Mouse (Mus musculus) embryonic facial prominence, embryonic 15.5 days (tissue): Measurements from ENCODE around the gene 4930455H04Rik. TPM values are rescaled to one million over a fixed set of nuclear protein-coding genes. Genes with fewer than 3 reads are reported as not detected.

Experiments used
- ATAC-seq: fragments of 200-750 bp; cut with Nextera tagmentation; 2 replicates; pipeline ENCODE4 v1.8.0; 2017; ENCODE audit warnings: low read depth, moderate TSS enrichment; ENCODE audit not compliant: insufficient number of reproducible peaks, low FRiP score, low TSS enrichment
- H3K27ac ChIP-seq: fragments of 300-500 bp; sonication (generic); replicated peaks from 2 replicates; pipeline ENCODE4 v1.5.1; 2015; ENCODE audit warnings: mild to moderate bottlenecking, inconsistent platforms
- H3K27me3 ChIP-seq: fragments of 300-500 bp; sonication (generic); 2 replicates; pipeline ENCODE4 v1.6.1; 2015; ENCODE audit warnings: inconsistent platforms
- H3K36me3 ChIP-seq: fragments of 300-500 bp; sonication (generic); 2 replicates; pipeline ENCODE4 v1.6.1; 2015; ENCODE audit warnings: mild to moderate bottlenecking, inconsistent platforms
- H3K4me1 ChIP-seq: fragments of 300-500 bp; sonication (generic); 2 replicates; pipeline ENCODE4 v1.6.1; 2015; ENCODE audit warnings: inconsistent platforms
- H3K4me2 ChIP-seq: fragments of 300-500 bp; sonication (generic); replicated peaks from 2 replicates; pipeline ENCODE4 v1.6.1; 2015; ENCODE audit warnings: mild to moderate bottlenecking, inconsistent platforms
- H3K4me3 ChIP-seq: fragments of 300-500 bp; sonication (generic); replicated peaks from 2 replicates; pipeline ENCODE4 v1.5.1; 2015; ENCODE audit warnings: mild to moderate bottlenecking, inconsistent platforms
- H3K9ac ChIP-seq: fragments of 300-500 bp; sonication (generic); 2 replicates; pipeline ENCODE4 v1.6.1; 2015; ENCODE audit warnings: inconsistent platforms
- H3K9me3 ChIP-seq: fragments of 300-500 bp; sonication (generic); replicated peaks from 2 replicates; pipeline ENCODE4 v1.6.1; 2016; ENCODE audit warnings: inconsistent platforms
- WGBS: fragments of 180-500 bp; shearing (Covaris S2); methylation state at CpG from one replicate; pipeline ENCODE4 v1.1.7; 2015; 5-methylcytosine and 5-hydroxymethylcytosine counted together
- polyA plus RNA-seq: library from polyadenylated mRNA; unstranded; fragments of >200 nt; fragmentation: Nextera tagmentation; extraction: Ambion mirVana; gene quantifications from 2 replicates; pipeline ENCODE4 v1.2.1, GENCODE M21; 2015

4930455H04Rik gene
- not detected in 2 replicates for polyA plus RNA-seq

GRCm38 (mm10) chr3:116967967-116968366, at the start of gene 4930455H04Rik:
Gene 4930455H04Rik, plus strand, starts transcription at chr3:116968267.
- Histone ChIP-seq H3K27ac (peak within 1 kb of the TSS; percentile 68), H3K27me3 (no peaks in the 10 kb centered on the region), H3K9ac (peak within 1 kb of the TSS; percentile 37), H3K36me3 (no peaks in the 10 kb centered on the region), H3K4me2 (peak within 1 kb of the TSS; percentile 56), H3K4me3 (peak within 1 kb of the TSS; percentile 44), H3K9me3 (no peaks in the 10 kb centered on the region), H3K4me1 (peaks cover 8% of the 10 kb centered on the region; the same call in 1 of the 2 replicates)
- 34% methylated on average over 4 of the region's 4 CpGs for WGBS
- no peak for ATAC-seq

- Histone ChIP-seq H3K9ac (no peak overlapping the region), H3K4me3 (no peak overlapping the region), H3K9me3 (no peaks in the 10 kb centered on the region), H3K27me3 (no peaks in the 10 kb centered on the region), H3K4me2 (no peak overlapping the region), H3K27ac (no peak overlapping the region), H3K4me1 (no peaks in the 10 kb centered on the region), H3K36me3 (no peaks in the 10 kb centered on the region)
- WGBS = 74% methylated on average over 3 of the region's 3 CpGs
- no peak for ATAC-seq
These were observed 46.5 kb upstream of the 4930455H04Rik start for GRCm38 (mm10) chr3:116921535-116921934.

- no peak overlapping the region for H3K4me2 ChIP-seq
- no peaks in the 10 kb centered on the region for H3K36me3 ChIP-seq
- ATAC-seq = no peak
- no peaks in the 10 kb centered on the region for H3K4me1 ChIP-seq
- no peak overlapping the region for H3K27ac ChIP-seq
- H3K27me3 ChIP-seq = no peaks in the 10 kb centered on the region
- no peak overlapping the region for H3K9ac ChIP-seq
- 87% methylated on average over 12 of the region's 12 CpGs for WGBS
- H3K4me3 ChIP-seq = no peak overlapping the region
- H3K9me3 ChIP-seq = no peaks in the 10 kb centered on the region
These were observed 45.0 kb upstream of the 4930455H04Rik start for GRCm38 (mm10) chr3:116923042-116923441.

GRCm38 (mm10) chr3:116928994-116929393, 39.1 kb upstream of the 4930455H04Rik start:
- H3K4me2 ChIP-seq = no peak overlapping the region
- no peak overlapping the region for H3K4me3 ChIP-seq
- H3K9ac ChIP-seq = no peak overlapping the region
- no peaks in the 10 kb centered on the region for H3K4me1 ChIP-seq
- no peaks in the 10 kb centered on the region for H3K9me3 ChIP-seq
- no peak overlapping the region for H3K27ac ChIP-seq
- no peaks in the 10 kb centered on the region for H3K27me3 ChIP-seq
- H3K36me3 ChIP-seq = no peaks in the 10 kb centered on the region
- peak; percentile 60 for ATAC-seq
- 63% methylated on average over 4 of the region's 4 CpGs for WGBS

- Histone ChIP-seq H3K9ac (no peak overlapping the region), H3K9me3 (no peaks in the 10 kb centered on the region), H3K36me3 (no peaks in the 10 kb centered on the region), H3K4me1 (no peaks in the 10 kb centered on the region), H3K4me2 (no peak overlapping the region), H3K4me3 (no peak overlapping the region), H3K27me3 (no peaks in the 10 kb centered on the region), H3K27ac (no peak overlapping the region)
- 82% methylated on average over 1 of the region's 1 CpGs for WGBS
- no peak for ATAC-seq
These were observed 34.9 kb upstream of the 4930455H04Rik start for GRCm38 (mm10) chr3:116933158-116933557.

GRCm38 (mm10) chr3:116936934-116937691, 31.0 kb upstream of the 4930455H04Rik start:
- no peaks in the 10 kb centered on the region for H3K4me1 ChIP-seq
- no peak for ATAC-seq
- no peak overlapping the region for H3K27ac ChIP-seq
- H3K4me3 ChIP-seq = no peak overlapping the region
- 46% methylated on average over 4 of the region's 4 CpGs for WGBS
- H3K27me3 ChIP-seq = no peaks in the 10 kb centered on the region
- H3K9me3 ChIP-seq = no peaks in the 10 kb centered on the region
- no peak overlapping the region for H3K4me2 ChIP-seq
- no peaks in the 10 kb centered on the region for H3K36me3 ChIP-seq
- H3K9ac ChIP-seq = no peak overlapping the region

GRCm38 (mm10) chr3:116940804-116941558, 27.1 kb upstream of the 4930455H04Rik start:
- Histone ChIP-seq H3K9ac (no peak overlapping the region), H3K27ac (no peak overlapping the region), H3K27me3 (no peaks in the 10 kb centered on the region), H3K4me1 (no peaks in the 10 kb centered on the region), H3K9me3 (no peaks in the 10 kb centered on the region), H3K4me2 (no peak overlapping the region), H3K4me3 (no peak overlapping the region), H3K36me3 (no peaks in the 10 kb centered on the region)
- ATAC-seq = no peak
- 64% methylated on average over 10 of the region's 10 CpGs for WGBS

- H3K9ac ChIP-seq = no peak overlapping the region
- no peaks in the 10 kb centered on the region for H3K4me1 ChIP-seq
- no peaks in the 10 kb centered on the region for H3K9me3 ChIP-seq
- no peak for ATAC-seq
- H3K4me2 ChIP-seq = no peak overlapping the region
- 95% methylated on average over 1 of the region's 1 CpGs for WGBS
- no peak overlapping the region for H3K27ac ChIP-seq
- H3K27me3 ChIP-seq = no peaks in the 10 kb centered on the region
- H3K36me3 ChIP-seq = no peaks in the 10 kb centered on the region
- H3K4me3 ChIP-seq = no peak overlapping the region
These were observed 26.4 kb upstream of the 4930455H04Rik start for GRCm38 (mm10) chr3:116941559-116942117.

GRCm38 (mm10) chr3:116942751-116943150, 25.3 kb upstream of the 4930455H04Rik start:
- H3K27ac ChIP-seq = no peak overlapping the region
- no peaks in the 10 kb centered on the region for H3K27me3 ChIP-seq
- no peaks in the 10 kb centered on the region for H3K4me1 ChIP-seq
- no peak overlapping the region for H3K9ac ChIP-seq
- H3K4me2 ChIP-seq = no peak overlapping the region
- no peak overlapping the region for H3K4me3 ChIP-seq
- WGBS = 72% methylated on average over 6 of the region's 6 CpGs
- no peaks in the 10 kb centered on the region for H3K36me3 ChIP-seq
- no peak for ATAC-seq
- H3K9me3 ChIP-seq = no peaks in the 10 kb centered on the region

GRCm38 (mm10) chr3:116943422-116943821, 24.6 kb upstream of the 4930455H04Rik start:
- no peak for ATAC-seq
- H3K4me3 ChIP-seq = no peak overlapping the region

GRCm38 (mm10) chr3:116946476-116946875, 21.6 kb upstream of the 4930455H04Rik start:
- H3K36me3 ChIP-seq = no peaks in the 10 kb centered on the region
- no peak overlapping the region for H3K4me3 ChIP-seq
- no peak overlapping the region for H3K9ac ChIP-seq
- H3K4me1 ChIP-seq = no peaks in the 10 kb centered on the region
- no peak overlapping the region for H3K27ac ChIP-seq
- no peak for ATAC-seq
- H3K9me3 ChIP-seq = no peaks in the 10 kb centered on the region
- H3K4me2 ChIP-seq = no peak overlapping the region
- H3K27me3 ChIP-seq = no peaks in the 10 kb centered on the region
- 83% methylated on average over 4 of the region's 4 CpGs for WGBS

More at GRCm38 (mm10) chr3:116943422-116943821, 24.6 kb upstream of the 4930455H04Rik start:
- no peak overlapping the region for H3K9ac ChIP-seq
- no peaks in the 10 kb centered on the region for H3K36me3 ChIP-seq
- no peaks in the 10 kb centered on the region for H3K4me1 ChIP-seq
- no peaks in the 10 kb centered on the region for H3K27me3 ChIP-seq
- H3K27ac ChIP-seq = no peak overlapping the region
- H3K4me2 ChIP-seq = no peak overlapping the region
- H3K9me3 ChIP-seq = no peaks in the 10 kb centered on the region
- WGBS = 77% methylated on average over 4 of the region's 4 CpGs
